Mouse (Mus musculus): Measurements from ENCODE around the gene Defb25. TPM values are rescaled to one million over a fixed set of nuclear protein-coding genes. Genes with fewer than 3 reads are reported as not detected.

Defb25 gene
- polyA plus RNA-seq, 1 experiment = 2.0 TPM

- no peaks in the 10 kb centered on the region for H3K36me3 ChIP-seq (ENCODE audit: control insufficient read depth, insufficient read depth, low read length)
- DNase-seq = no peak
- TF ChIP-seq POLR2A (IDR thresholded peaks at IDR 0.05; ENCODE audit: control insufficient read depth, extremely low read depth, insufficient read depth, low read length, poor library complexity) (no peak), CTCF (IDR thresholded peaks at IDR 0.05; ENCODE audit: borderline replicate concordance, control insufficient read depth, extremely low read depth, insufficient read depth, low read length, poor library complexity) (no peak)
- no peak overlapping the region for H3K27ac ChIP-seq (ENCODE audit: control insufficient read depth, insufficient read depth, low read length)
- WGBS = 71% methylated on average over 3 of the region's 3 CpGs
- peaks cover 5% of the 10 kb centered on the region; the same call in 1 of the 2 replicates for H3K27me3 ChIP-seq (ENCODE audit: control insufficient read depth, insufficient read depth, low read length)
- 0 out of 2 replicates have a peak, but pooled peaks cover 3% of the 10 kb centered on the region for H3K4me1 ChIP-seq (replicated peaks; ENCODE audit: control insufficient read depth, insufficient read depth, low read length)
- H3K4me3 ChIP-seq (ENCODE audit: control insufficient read depth, insufficient read depth, low read length) = no peak overlapping the region
These were observed 6.4 kb upstream of the Defb25 start for GRCm38 (mm10) chr2:152629239-152629638.

GRCm38 (mm10) chr2:152628066-152628465, 5.2 kb upstream of the Defb25 start:
- Histone ChIP-seq H3K27me3 (ENCODE audit: control insufficient read depth, insufficient read depth, low read length) (peaks cover 5% of the 10 kb centered on the region; the same call in 1 of the 2 replicates), H3K27ac (ENCODE audit: control insufficient read depth, insufficient read depth, low read length) (no peak overlapping the region)
- TF ChIP-seq CTCF (IDR thresholded peaks at IDR 0.05; ENCODE audit: borderline replicate concordance, control insufficient read depth, extremely low read depth, insufficient read depth, low read length, poor library complexity) (no peak), POLR2A (IDR thresholded peaks at IDR 0.05; ENCODE audit: control insufficient read depth, extremely low read depth, insufficient read depth, low read length, poor library complexity) (no peak)

GRCm38 (mm10) chr2:152626774-152627591, 4.1 kb upstream of the Defb25 start, which contains the start of gene Rem1:
TSS of gene Rem1 (plus strand) at chr2:152626951.
- Histone ChIP-seq H3K4me3 (ENCODE audit: control insufficient read depth, insufficient read depth, low read length) (peak within 1 kb of the TSS; percentile 2; the same call in 1 of the 2 replicates), H3K36me3 (ENCODE audit: control insufficient read depth, insufficient read depth, low read length) (no peaks in the 10 kb centered on the region), H3K4me1 (replicated peaks; ENCODE audit: control insufficient read depth, insufficient read depth, low read length) (no peaks in the 10 kb centered on the region), H3K27ac (ENCODE audit: control insufficient read depth, insufficient read depth, low read length) (no peak within 1 kb of the TSS), H3K27me3 (ENCODE audit: control insufficient read depth, insufficient read depth, low read length) (peaks cover 5% of the 10 kb centered on the region; the same call in 1 of the 2 replicates)
- no peak for DNase-seq
- TF ChIP-seq CTCF (IDR thresholded peaks at IDR 0.05; ENCODE audit: borderline replicate concordance, control insufficient read depth, extremely low read depth, insufficient read depth, low read length, poor library complexity) = no peak
- 4% methylated on average over 59 of the region's 59 CpGs for WGBS

More at GRCm38 (mm10) chr2:152628066-152628465, 5.2 kb upstream of the Defb25 start:
- Histone ChIP-seq H3K4me3 (ENCODE audit: control insufficient read depth, insufficient read depth, low read length) (no peak overlapping the region), H3K4me1 (replicated peaks; ENCODE audit: control insufficient read depth, insufficient read depth, low read length) (no peaks in the 10 kb centered on the region), H3K36me3 (ENCODE audit: control insufficient read depth, insufficient read depth, low read length) (no peaks in the 10 kb centered on the region)
- DNase-seq = no peak
- 81% methylated on average over 17 of the region's 17 CpGs for WGBS

GRCm38 (mm10) chr2:152625256-152625655, 2.4 kb upstream of the Defb25 start:
- WGBS = 40% methylated on average over 1 of the region's 1 CpGs
- TF ChIP-seq CTCF (IDR thresholded peaks at IDR 0.05; ENCODE audit: borderline replicate concordance, control insufficient read depth, extremely low read depth, insufficient read depth, low read length, poor library complexity) = no peak
- TF ChIP-seq POLR2A (IDR thresholded peaks at IDR 0.05; ENCODE audit: control insufficient read depth, extremely low read depth, insufficient read depth, low read length, poor library complexity) = no peak
- no peak for DNase-seq
- H3K27ac ChIP-seq (ENCODE audit: control insufficient read depth, insufficient read depth, low read length) = no peak overlapping the region
- 0 out of 2 replicates have a peak, but pooled peaks cover 2% of the 10 kb centered on the region for H3K4me1 ChIP-seq (replicated peaks; ENCODE audit: control insufficient read depth, insufficient read depth, low read length)
- no peak overlapping the region for H3K4me3 ChIP-seq (ENCODE audit: control insufficient read depth, insufficient read depth, low read length)
- no peaks in the 10 kb centered on the region for H3K36me3 ChIP-seq (ENCODE audit: control insufficient read depth, insufficient read depth, low read length)
- peaks cover 5% of the 10 kb centered on the region; the same call in 1 of the 2 replicates for H3K27me3 ChIP-seq (ENCODE audit: control insufficient read depth, insufficient read depth, low read length)

- Histone ChIP-seq H3K27me3 (ENCODE audit: control insufficient read depth, insufficient read depth, low read length) (peaks cover 5% of the 10 kb centered on the region; the same call in 1 of the 2 replicates), H3K27ac (ENCODE audit: control insufficient read depth, insufficient read depth, low read length) (no peak overlapping the region), H3K4me1 (replicated peaks; ENCODE audit: control insufficient read depth, insufficient read depth, low read length) (0 out of 2 replicates have a peak, but pooled peaks cover 2% of the 10 kb centered on the region), H3K36me3 (ENCODE audit: control insufficient read depth, insufficient read depth, low read length) (no peaks in the 10 kb centered on the region), H3K4me3 (ENCODE audit: control insufficient read depth, insufficient read depth, low read length) (no peak overlapping the region)
- WGBS = 99% methylated on average over 2 of the region's 2 CpGs
- no peak for TF ChIP-seq CTCF (IDR thresholded peaks at IDR 0.05; ENCODE audit: borderline replicate concordance, control insufficient read depth, extremely low read depth, insufficient read depth, low read length, poor library complexity)
- TF ChIP-seq POLR2A (IDR thresholded peaks at IDR 0.05; ENCODE audit: control insufficient read depth, extremely low read depth, insufficient read depth, low read length, poor library complexity) = no peak
- no peak for DNase-seq
These were observed 1.7 kb upstream of the Defb25 start for GRCm38 (mm10) chr2:152624566-152624965.

GRCm38 (mm10) chr2:152622151-152622550, 702 bp downstream of the Defb25 start:
- H3K27me3 ChIP-seq (ENCODE audit: control insufficient read depth, insufficient read depth, low read length) = peaks cover 5% of the 10 kb centered on the region; the same call in 1 of the 2 replicates
- WGBS = 87% methylated on average over 13 of the region's 13 CpGs
- no peak overlapping the region for H3K27ac ChIP-seq (ENCODE audit: control insufficient read depth, insufficient read depth, low read length)
- H3K36me3 ChIP-seq (ENCODE audit: control insufficient read depth, insufficient read depth, low read length) = no peaks in the 10 kb centered on the region
- DNase-seq = no peak
- TF ChIP-seq CTCF (IDR thresholded peaks at IDR 0.05; ENCODE audit: borderline replicate concordance, control insufficient read depth, extremely low read depth, insufficient read depth, low read length, poor library complexity) = no peak
- no peak for TF ChIP-seq POLR2A (IDR thresholded peaks at IDR 0.05; ENCODE audit: control insufficient read depth, extremely low read depth, insufficient read depth, low read length, poor library complexity)
- H3K4me3 ChIP-seq (ENCODE audit: control insufficient read depth, insufficient read depth, low read length) = no peak overlapping the region
- 0 out of 2 replicates have a peak, but pooled peaks cover 2% of the 10 kb centered on the region for H3K4me1 ChIP-seq (replicated peaks; ENCODE audit: control insufficient read depth, insufficient read depth, low read length)

Data from thymus, adult 2 months (tissue).